Mouse (Mus musculus): ENCODE results near the gene Syce3. TPM values are rescaled to one million over a fixed set of nuclear protein-coding genes. Genes with fewer than 3 reads are reported as not detected.

The Syce3 gene
- polyA plus RNA-seq, 1 experiment from 2014 or later = not detected

DNA sequence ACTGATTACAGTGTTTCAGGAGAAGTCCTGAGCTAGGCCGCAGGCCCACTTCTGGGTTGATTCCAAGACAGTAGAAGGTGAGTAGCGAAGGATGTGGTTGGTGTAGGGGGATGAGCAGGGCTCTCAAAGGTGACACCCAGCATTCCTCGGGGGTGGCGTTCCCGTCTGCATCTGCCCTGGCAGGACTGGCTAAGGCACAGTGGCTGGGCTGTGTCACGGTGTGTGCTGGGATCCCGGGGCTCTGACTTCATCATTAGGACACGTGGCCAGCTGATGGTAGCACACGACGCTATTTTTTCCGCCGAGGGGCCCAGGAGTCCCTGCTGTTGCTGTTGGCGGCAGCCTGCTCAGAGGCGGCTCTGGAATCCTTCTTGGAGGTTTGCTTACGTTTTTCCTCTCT is 59.0 kb downstream of the Syce3 start:
- WGBS = 90% methylated on average over 15 of the region's 15 CpGs
- H3K27ac ChIP-seq (ENCODE audit: low read length) = no peak overlapping the region
- no peaks in the 10 kb centered on the region for H3K27me3 ChIP-seq (ENCODE audit: control insufficient read depth, insufficient read depth, low read depth, low read length)
- peaks cover 11% of the 10 kb centered on the region for H3K4me1 ChIP-seq (ENCODE audit: control insufficient read depth, insufficient read depth, low read length)
- H3K4me3 ChIP-seq (ENCODE audit: low read depth, low read length) = no peak overlapping the region
- H3K9me3 ChIP-seq (replicated peaks; ENCODE audit: control insufficient read depth, low read length, poor library complexity, severe bottlenecking) = no peaks in the 10 kb centered on the region
- no peak overlapping the region for H3K4me2 ChIP-seq (ENCODE audit: low read length)
- no peak for ATAC-seq
- no peak overlapping the region for H3K9ac ChIP-seq (ENCODE audit: low read depth, low read length)
- peaks cover 21% of the 10 kb centered on the region; the same call in 1 of the 2 replicates for H3K36me3 ChIP-seq (ENCODE audit: control insufficient read depth, insufficient read depth, low read length)

DNA sequence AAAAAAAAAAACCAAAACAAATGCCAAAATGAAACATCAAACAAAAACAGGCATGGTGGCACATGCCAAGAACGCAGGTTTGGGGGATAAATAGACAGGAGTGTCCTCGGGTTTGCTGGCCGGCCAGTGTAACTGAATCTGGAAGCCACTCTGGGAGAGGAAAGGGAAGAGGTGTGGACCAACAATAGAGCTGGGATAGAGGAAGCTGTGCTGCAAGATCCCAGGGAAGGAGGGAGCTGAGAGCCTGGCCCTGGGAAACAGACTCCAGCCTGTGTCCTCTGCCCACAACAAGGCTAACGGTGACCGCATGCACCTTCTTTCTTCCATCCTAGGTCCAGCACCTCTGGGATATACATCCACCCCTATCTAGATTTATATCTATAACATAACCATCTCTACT is 59.9 kb downstream of the Syce3 start:
- peaks cover 11% of the 10 kb centered on the region for H3K4me1 ChIP-seq (ENCODE audit: control insufficient read depth, insufficient read depth, low read length)

DNA sequence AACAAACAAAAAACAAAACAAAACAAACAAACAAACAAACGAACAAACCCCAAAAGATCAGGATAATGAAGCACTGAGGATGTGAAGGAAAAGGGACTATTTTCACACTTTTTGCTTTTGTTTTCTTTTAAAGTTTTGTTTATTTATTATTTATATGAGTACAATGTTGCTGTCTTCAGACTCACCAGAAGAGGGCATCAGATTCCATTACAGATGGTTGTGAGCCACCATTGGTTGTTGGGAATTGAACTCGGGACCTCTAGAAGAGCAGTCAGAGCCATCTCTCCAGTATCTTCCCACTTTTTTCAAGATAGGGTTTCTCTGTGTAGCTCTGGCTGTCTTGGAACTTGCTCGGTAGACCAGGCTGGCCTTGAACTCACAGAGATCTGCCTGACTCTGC is 67.0 kb downstream of the Syce3 start:
- no peaks in the 10 kb centered on the region for H3K36me3 ChIP-seq (ENCODE audit: control insufficient read depth, insufficient read depth, low read length)
- no peaks in the 10 kb centered on the region for H3K4me1 ChIP-seq (ENCODE audit: control insufficient read depth, insufficient read depth, low read length)
- WGBS = 92% methylated on average over 3 of the region's 3 CpGs
- no peak overlapping the region for H3K27ac ChIP-seq (ENCODE audit: low read length)
- no peaks in the 10 kb centered on the region for H3K9me3 ChIP-seq (replicated peaks; ENCODE audit: control insufficient read depth, low read length, poor library complexity, severe bottlenecking)
- no peaks in the 10 kb centered on the region for H3K27me3 ChIP-seq (ENCODE audit: control insufficient read depth, insufficient read depth, low read depth, low read length)
- H3K4me3 ChIP-seq (ENCODE audit: low read depth, low read length) = no peak overlapping the region
- H3K4me2 ChIP-seq (ENCODE audit: low read length) = no peak overlapping the region
- no peak overlapping the region for H3K9ac ChIP-seq (ENCODE audit: low read depth, low read length)
- no peak for ATAC-seq

More for the DNA sequence above, 59.9 kb downstream of the Syce3 start:
- Histone ChIP-seq H3K4me3 (ENCODE audit: low read depth, low read length) (no peak overlapping the region), H3K9ac (ENCODE audit: low read depth, low read length) (no peak overlapping the region), H3K27ac (ENCODE audit: low read length) (no peak overlapping the region), H3K36me3 (ENCODE audit: control insufficient read depth, insufficient read depth, low read length) (peaks cover 21% of the 10 kb centered on the region; the same call in 1 of the 2 replicates), H3K4me2 (ENCODE audit: low read length) (no peak overlapping the region), H3K27me3 (ENCODE audit: control insufficient read depth, insufficient read depth, low read depth, low read length) (no peaks in the 10 kb centered on the region), H3K9me3 (replicated peaks; ENCODE audit: control insufficient read depth, low read length, poor library complexity, severe bottlenecking) (no peaks in the 10 kb centered on the region)
- 92% methylated on average over 5 of the region's 5 CpGs for WGBS
- no peak for ATAC-seq

DNA sequence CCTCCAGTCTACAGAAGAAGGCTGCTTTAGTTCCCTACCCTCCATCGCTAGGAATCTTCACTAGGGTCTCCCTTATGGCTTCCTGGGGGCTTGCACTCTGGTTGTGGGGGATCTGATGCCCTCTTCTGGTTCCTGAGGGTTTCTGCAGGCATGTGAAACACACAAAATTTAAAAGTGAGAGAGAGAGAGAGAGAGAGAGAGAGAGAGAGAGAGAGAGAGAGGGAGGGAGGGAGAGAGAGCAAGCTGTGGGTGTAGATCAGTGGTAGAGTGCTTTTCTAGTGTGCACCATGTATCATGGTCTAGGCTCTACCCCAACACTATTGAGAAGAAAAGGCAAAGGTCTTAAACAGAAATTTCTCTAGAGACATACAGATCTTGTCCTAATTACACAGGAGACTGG is 68.6 kb downstream of the Syce3 start:
- ATAC-seq = no peak
- Histone ChIP-seq H3K36me3 (ENCODE audit: control insufficient read depth, insufficient read depth, low read length) (no peaks in the 10 kb centered on the region), H3K9ac (ENCODE audit: low read depth, low read length) (no peak overlapping the region), H3K4me2 (ENCODE audit: low read length) (no peak overlapping the region), H3K27me3 (ENCODE audit: control insufficient read depth, insufficient read depth, low read depth, low read length) (no peaks in the 10 kb centered on the region), H3K27ac (ENCODE audit: low read length) (no peak overlapping the region), H3K9me3 (replicated peaks; ENCODE audit: control insufficient read depth, low read length, poor library complexity, severe bottlenecking) (no peaks in the 10 kb centered on the region), H3K4me1 (ENCODE audit: control insufficient read depth, insufficient read depth, low read length) (no peaks in the 10 kb centered on the region), H3K4me3 (ENCODE audit: low read depth, low read length) (no peak overlapping the region)
- 36% methylated on average over 1 of the region's 1 CpGs for WGBS

Other genes starting within 250 kb of the Syce3 start
- gene Plxnb2, start 229.7 kb downstream of the Syce3 start, polyA plus RNA-seq (2015; fragmentation: Nextera tagmentation; extraction: Ambion mirVana) = 90.1 and 92.1 TPM in 2 replicates
- gene Dennd6b, start 214.0 kb downstream of the Syce3 start, polyA plus RNA-seq (2015; fragmentation: Nextera tagmentation; extraction: Ambion mirVana) = 120 and 124 TPM in 2 replicates
- 76.7 and 82.0 TPM in 2 replicates for gene Ppp6r2, start 198.9 kb downstream of the Syce3 start, polyA plus RNA-seq (2015; fragmentation: Nextera tagmentation; extraction: Ambion mirVana)
- 92.9 and 101 TPM in 2 replicates for gene Sbf1, start 95.2 kb downstream of the Syce3 start, polyA plus RNA-seq (2015; fragmentation: Nextera tagmentation; extraction: Ambion mirVana)
- gene Adm2, start 87.8 kb downstream of the Syce3 start, polyA plus RNA-seq (2015; fragmentation: Nextera tagmentation; extraction: Ambion mirVana) = not detected in 2 replicates
- gene Miox, start 76.1 kb downstream of the Syce3 start, polyA plus RNA-seq (2015; fragmentation: Nextera tagmentation; extraction: Ambion mirVana) = not detected in 2 replicates
- 29.0 and 34.9 TPM in 2 replicates for gene Lmf2, start 54.8 kb downstream of the Syce3 start, polyA plus RNA-seq (2015; fragmentation: Nextera tagmentation; extraction: Ambion mirVana)
- 116 and 117 TPM in 2 replicates for gene Ncaph2, start 54.8 kb downstream of the Syce3 start, polyA plus RNA-seq (2015; fragmentation: Nextera tagmentation; extraction: Ambion mirVana)
- gene Sco2, start 36.7 kb downstream of the Syce3 start, polyA plus RNA-seq (2015; fragmentation: Nextera tagmentation; extraction: Ambion mirVana) = 11.8 and 16.4 TPM in 2 replicates
- gene Tymp, start 33.5 kb downstream of the Syce3 start, polyA plus RNA-seq (2015; fragmentation: Nextera tagmentation; extraction: Ambion mirVana) = 1.9 and 3.0 TPM in 2 replicates
- 4.8 and 5.5 TPM in 2 replicates for gene Odf3b, start 31.2 kb downstream of the Syce3 start, polyA plus RNA-seq (2015; fragmentation: Nextera tagmentation; extraction: Ambion mirVana)
- 0.05 and 0.06 TPM in 2 replicates for gene Klhdc7b, start 25.6 kb downstream of the Syce3 start, polyA plus RNA-seq (2015; fragmentation: Nextera tagmentation; extraction: Ambion mirVana)
- 0.96 and 1.2 TPM in 2 replicates for gene Cpt1b, start 15.4 kb upstream of the Syce3 start, polyA plus RNA-seq (2015; fragmentation: Nextera tagmentation; extraction: Ambion mirVana)
- gene C730034F03Rik, start 19.1 kb upstream of the Syce3 start, polyA plus RNA-seq (2015; fragmentation: Nextera tagmentation; extraction: Ambion mirVana) = 6.5 and 7.3 TPM in 2 replicates
- gene Gm44502, start 19.2 kb upstream of the Syce3 start, polyA plus RNA-seq (2015; fragmentation: Nextera tagmentation; extraction: Ambion mirVana) = not detected in 2 replicates
- 88.3 and 95.2 TPM in 2 replicates for gene Chkb, start 19.4 kb upstream of the Syce3 start, polyA plus RNA-seq (2015; fragmentation: Nextera tagmentation; extraction: Ambion mirVana)
- 84.4 and 86.4 TPM in 2 replicates for gene Mapk8ip2, start 43.4 kb upstream of the Syce3 start, polyA plus RNA-seq (2015; fragmentation: Nextera tagmentation; extraction: Ambion mirVana)
- gene Arsa, start 66.9 kb upstream of the Syce3 start, polyA plus RNA-seq (2015; fragmentation: Nextera tagmentation; extraction: Ambion mirVana) = 32.6 and 37.6 TPM in 2 replicates
- 12.0 and 16.7 TPM in 2 replicates for gene Shank3, start 89.1 kb upstream of the Syce3 start, polyA plus RNA-seq (2015; fragmentation: Nextera tagmentation; extraction: Ambion mirVana)
- gene Acr, start 157.8 kb upstream of the Syce3 start, polyA plus RNA-seq (2015; fragmentation: Nextera tagmentation; extraction: Ambion mirVana) = 1.6 and 1.8 TPM in 2 replicates
- 82.1 and 95.5 TPM in 2 replicates for gene Rabl2, start 181.4 kb upstream of the Syce3 start, polyA plus RNA-seq (2015; fragmentation: Nextera tagmentation; extraction: Ambion mirVana)

All from midbrain, embryonic 16.5 days (tissue).